Mouse (Mus musculus): ENCODE measurements around the gene Fbxo3. TPM values are rescaled to one million over a fixed set of nuclear protein-coding genes. Genes with fewer than 3 reads are reported as not detected.
A peak's percentile ranks its signal among the peaks of the same experiment; 100 is the strongest.
"Not testable (repeated sequence)": the region's sequence is repeated elsewhere in the genome, so short reads cannot be mapped to it uniquely, and the experiment has no call there.

The Fbxo3 gene
- polyA plus RNA-seq, 1 experiment = 41.1 TPM

DNA sequence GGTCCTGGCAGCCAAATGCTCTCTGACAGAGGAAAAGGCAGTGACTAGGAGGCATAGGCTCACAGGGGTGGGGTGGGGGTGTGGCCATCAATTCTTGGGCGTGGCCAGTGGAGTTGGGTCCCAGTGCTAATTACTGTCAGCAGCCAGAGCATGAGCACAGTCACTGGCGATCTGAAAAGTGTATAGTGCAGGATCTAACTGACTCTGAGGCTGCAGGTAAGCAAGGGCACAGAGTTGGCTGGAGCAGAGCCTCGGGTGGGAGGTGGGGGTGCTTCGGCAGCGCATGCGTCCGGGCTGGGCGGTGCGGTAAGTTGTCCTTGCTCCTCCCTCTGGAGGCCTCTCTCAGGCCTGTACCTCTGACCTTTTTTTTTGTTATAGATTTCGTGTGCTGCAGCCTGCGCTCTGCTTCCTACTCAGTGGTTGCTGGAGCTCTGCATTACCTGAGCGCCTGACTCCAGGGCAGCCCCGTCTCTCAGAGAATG, 42.2 kb downstream of the Fbxo3 start, which contains the start of gene Cd59b:
Gene Cd59b (plus strand): TSS at position 146 of the 482 bp plus-strand sequence.
- H3K27ac ChIP-seq (ENCODE audit: insufficient read depth, low read length) = peak within 1 kb of the TSS; percentile 85
- H3K27me3 ChIP-seq (ENCODE audit: control insufficient read depth, insufficient read depth, low read length, poor library complexity, severe bottlenecking) = no peaks in the 10 kb centered on the region
- peak within 1 kb of the TSS; percentile 55 for H3K9ac ChIP-seq (ENCODE audit: low read depth, poor library complexity, severe bottlenecking)
- peak within 1 kb of the TSS; percentile 78 for H3K4me3 ChIP-seq (ENCODE audit: low read depth, low read length)
- no peaks in the 10 kb centered on the region for H3K36me3 ChIP-seq (ENCODE audit: control insufficient read depth, insufficient read depth, low read length, poor library complexity, severe bottlenecking)
- H3K4me1 ChIP-seq (ENCODE audit: control insufficient read depth, insufficient read depth, low read length) = no peaks in the 10 kb centered on the region
- TF ChIP-seq EP300 (IDR thresholded peaks at IDR 0.05; ENCODE audit: insufficient read depth, low read depth, low read length) = no peak
- TF ChIP-seq POLR2A (IDR thresholded peaks at IDR 0.05; ENCODE audit: insufficient read depth, low read length) = peak; percentile 27
- no peak for TF ChIP-seq CTCF (IDR thresholded peaks at IDR 0.05; ENCODE audit: low read depth, low read length)
- H3K9me3 ChIP-seq (replicated peaks; ENCODE audit: control insufficient read depth, insufficient read depth, low read length, poor library complexity, severe bottlenecking) = no peaks in the 10 kb centered on the region

DNA sequence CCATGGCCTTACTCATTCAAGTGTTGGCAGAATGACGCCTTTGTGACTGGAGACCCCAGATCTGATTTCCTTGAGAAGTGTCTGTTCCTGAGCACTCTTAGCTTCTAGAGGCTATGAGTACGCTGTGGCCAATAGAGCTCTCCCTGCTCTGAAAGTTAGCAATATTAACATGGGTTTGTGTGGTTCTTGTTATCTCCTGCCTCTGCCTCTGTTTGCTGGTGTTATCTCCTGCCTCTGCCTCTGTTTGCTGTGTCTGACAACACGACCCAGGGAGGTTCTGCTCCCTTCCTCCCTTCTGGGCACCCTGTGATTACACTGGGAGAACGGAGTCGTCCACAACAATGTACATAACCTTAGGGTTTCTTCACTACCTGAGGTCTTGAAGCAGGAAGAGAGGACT, 50.8 kb downstream of the Fbxo3 start:
- not testable (repeated sequence) for H3K36me3 ChIP-seq (ENCODE audit: control insufficient read depth, insufficient read depth, low read length, poor library complexity, severe bottlenecking); H3K27me3 ChIP-seq (ENCODE audit: control insufficient read depth, insufficient read depth, low read length, poor library complexity, severe bottlenecking); H3K27ac ChIP-seq (ENCODE audit: insufficient read depth, low read length); H3K4me3 ChIP-seq (ENCODE audit: low read depth, low read length); H3K9ac ChIP-seq (ENCODE audit: low read depth, poor library complexity, severe bottlenecking); H3K9me3 ChIP-seq (replicated peaks; ENCODE audit: control insufficient read depth, insufficient read depth, low read length, poor library complexity, severe bottlenecking); H3K4me1 ChIP-seq (ENCODE audit: control insufficient read depth, insufficient read depth, low read length)

DNA sequence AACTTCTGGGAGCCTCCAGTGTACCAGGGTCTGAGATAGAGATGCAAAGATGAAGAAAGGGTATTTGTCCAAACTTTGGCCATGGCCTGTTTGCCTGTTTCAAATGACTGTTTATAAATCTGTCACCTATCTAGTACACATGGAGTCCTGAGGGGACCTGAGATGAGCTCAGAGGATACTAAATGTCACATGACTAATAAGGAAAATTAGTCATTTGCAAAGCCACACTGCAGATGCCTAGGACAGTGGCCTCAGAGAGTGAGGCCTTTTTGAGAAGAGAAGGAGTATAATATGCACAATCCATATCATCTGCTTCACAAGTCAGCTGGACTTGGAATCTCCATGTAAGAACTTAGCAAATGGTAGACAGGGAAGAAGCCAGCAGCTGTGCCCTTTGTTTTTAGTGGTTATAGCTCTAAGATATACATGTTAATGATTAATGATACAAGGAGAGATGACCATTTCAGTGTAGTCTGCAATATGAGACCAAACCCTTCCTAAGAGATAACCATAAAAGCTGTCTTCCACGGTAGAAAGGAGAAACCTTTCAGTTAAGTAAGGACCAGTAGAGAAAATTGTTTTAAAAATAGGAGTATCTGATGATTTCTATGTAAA, 54.0 kb downstream of the Fbxo3 start:
- H3K9me3 ChIP-seq (replicated peaks; ENCODE audit: control insufficient read depth, insufficient read depth, low read length, poor library complexity, severe bottlenecking); H3K4me1 ChIP-seq (ENCODE audit: control insufficient read depth, insufficient read depth, low read length); H3K36me3 ChIP-seq (ENCODE audit: control insufficient read depth, insufficient read depth, low read length, poor library complexity, severe bottlenecking); H3K9ac ChIP-seq (ENCODE audit: low read depth, poor library complexity, severe bottlenecking); H3K27me3 ChIP-seq (ENCODE audit: control insufficient read depth, insufficient read depth, low read length, poor library complexity, severe bottlenecking); H3K4me3 ChIP-seq (ENCODE audit: low read depth, low read length); H3K27ac ChIP-seq (ENCODE audit: insufficient read depth, low read length): not testable (repeated sequence)

DNA sequence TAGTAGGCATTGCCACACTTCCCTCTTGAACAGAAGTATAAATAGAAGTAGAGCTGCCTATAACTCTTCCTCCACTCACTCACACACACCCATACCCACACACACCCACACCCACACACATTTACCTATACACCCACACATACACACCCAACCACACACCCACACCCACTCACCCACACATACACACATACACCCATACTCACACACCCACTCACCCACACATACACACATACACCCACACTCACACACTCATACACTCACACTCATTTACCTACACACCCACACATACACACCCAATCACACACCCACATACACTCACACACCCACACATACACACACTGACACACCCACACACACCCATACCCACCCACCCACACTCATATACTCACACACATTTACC, 55.0 kb downstream of the Fbxo3 start:
- Histone ChIP-seq H3K36me3 (ENCODE audit: control insufficient read depth, insufficient read depth, low read length, poor library complexity, severe bottlenecking) (no peaks in the 10 kb centered on the region), H3K4me3 (ENCODE audit: low read depth, low read length) (no peak overlapping the region), H3K27me3 (ENCODE audit: control insufficient read depth, insufficient read depth, low read length, poor library complexity, severe bottlenecking) (no peaks in the 10 kb centered on the region), H3K9me3 (replicated peaks; ENCODE audit: control insufficient read depth, insufficient read depth, low read length, poor library complexity, severe bottlenecking) (no peaks in the 10 kb centered on the region), H3K27ac (ENCODE audit: insufficient read depth, low read length) (no peak overlapping the region), H3K4me1 (ENCODE audit: control insufficient read depth, insufficient read depth, low read length) (no peaks in the 10 kb centered on the region), H3K9ac (ENCODE audit: low read depth, poor library complexity, severe bottlenecking) (no peak overlapping the region)
- TF ChIP-seq CTCF (IDR thresholded peaks at IDR 0.05; ENCODE audit: low read depth, low read length) (no peak), POLR2A (IDR thresholded peaks at IDR 0.05; ENCODE audit: insufficient read depth, low read length) (no peak), EP300 (IDR thresholded peaks at IDR 0.05; ENCODE audit: insufficient read depth, low read depth, low read length) (no peak)

DNA sequence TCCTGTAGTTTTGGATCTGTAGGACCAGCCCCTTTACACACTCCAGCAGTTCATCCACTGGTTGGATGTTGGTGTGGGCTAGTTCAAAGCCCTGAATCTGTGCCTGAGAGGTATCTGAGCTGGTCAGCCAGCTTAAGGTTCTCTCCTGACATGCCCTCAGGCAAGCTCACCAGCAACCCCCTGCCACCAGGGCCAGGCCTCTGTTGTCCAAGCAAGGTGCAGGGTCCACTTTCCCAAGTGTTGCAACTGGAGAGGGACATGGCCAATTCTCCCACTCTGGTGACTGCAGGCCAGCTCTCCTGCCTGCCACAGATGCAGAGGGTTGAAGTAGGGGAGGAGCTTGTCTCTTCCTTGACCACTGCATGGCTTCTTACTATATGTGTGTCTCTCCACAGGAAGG, 56.5 kb downstream of the Fbxo3 start:
- H3K4me3 ChIP-seq (ENCODE audit: low read depth, low read length); H3K27me3 ChIP-seq (ENCODE audit: control insufficient read depth, insufficient read depth, low read length, poor library complexity, severe bottlenecking); H3K9ac ChIP-seq (ENCODE audit: low read depth, poor library complexity, severe bottlenecking); H3K27ac ChIP-seq (ENCODE audit: insufficient read depth, low read length); H3K9me3 ChIP-seq (replicated peaks; ENCODE audit: control insufficient read depth, insufficient read depth, low read length, poor library complexity, severe bottlenecking); H3K36me3 ChIP-seq (ENCODE audit: control insufficient read depth, insufficient read depth, low read length, poor library complexity, severe bottlenecking); H3K4me1 ChIP-seq (ENCODE audit: control insufficient read depth, insufficient read depth, low read length): not testable (repeated sequence)

DNA sequence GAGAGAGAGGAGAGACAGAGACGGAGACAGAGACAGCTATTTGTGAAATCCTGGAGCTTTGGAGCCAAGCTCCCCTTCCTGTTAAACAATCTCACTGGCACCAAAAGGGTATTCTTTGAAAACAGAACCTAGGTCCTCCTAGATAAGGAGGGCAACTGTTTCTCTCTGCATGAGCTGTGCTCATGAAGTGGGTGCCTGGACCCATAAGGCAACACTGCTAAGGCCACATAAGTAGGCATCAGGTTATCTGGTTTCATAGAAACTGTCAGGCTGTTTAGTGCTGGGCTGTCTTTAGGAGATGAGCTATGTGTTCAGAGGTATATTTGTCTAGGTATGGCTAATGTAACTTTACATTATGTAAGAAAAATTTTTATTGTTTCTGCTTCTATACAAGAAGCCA, 60.0 kb downstream of the Fbxo3 start:
- H3K27ac ChIP-seq (ENCODE audit: insufficient read depth, low read length); H3K9ac ChIP-seq (ENCODE audit: low read depth, poor library complexity, severe bottlenecking); H3K4me3 ChIP-seq (ENCODE audit: low read depth, low read length); H3K9me3 ChIP-seq (replicated peaks; ENCODE audit: control insufficient read depth, insufficient read depth, low read length, poor library complexity, severe bottlenecking); H3K27me3 ChIP-seq (ENCODE audit: control insufficient read depth, insufficient read depth, low read length, poor library complexity, severe bottlenecking); H3K36me3 ChIP-seq (ENCODE audit: control insufficient read depth, insufficient read depth, low read length, poor library complexity, severe bottlenecking); H3K4me1 ChIP-seq (ENCODE audit: control insufficient read depth, insufficient read depth, low read length): not testable (repeated sequence)

DNA sequence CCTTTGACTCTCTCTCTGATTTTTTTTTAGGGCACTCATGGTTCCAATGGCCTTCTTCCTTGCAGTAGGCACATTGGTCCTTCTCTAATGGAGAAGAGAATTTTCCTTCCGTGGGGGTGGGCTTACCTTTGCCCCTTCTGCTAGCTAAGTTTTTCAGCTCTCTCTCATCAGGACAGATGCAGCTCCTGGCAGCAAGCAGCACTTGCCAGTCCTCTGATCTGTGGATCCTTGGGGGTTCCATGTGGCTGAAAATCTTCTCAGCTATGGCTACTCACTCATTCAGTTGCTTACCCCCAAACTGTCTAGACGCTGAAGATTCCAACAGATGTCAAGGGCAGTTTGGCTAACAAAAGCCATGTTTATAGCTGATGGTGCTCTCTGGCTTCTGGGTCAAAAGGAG, 65.8 kb downstream of the Fbxo3 start:
- Histone ChIP-seq H3K4me3 (ENCODE audit: low read depth, low read length) (no peak overlapping the region), H3K9ac (ENCODE audit: low read depth, poor library complexity, severe bottlenecking) (no peak overlapping the region), H3K4me1 (ENCODE audit: control insufficient read depth, insufficient read depth, low read length) (no peaks in the 10 kb centered on the region), H3K36me3 (ENCODE audit: control insufficient read depth, insufficient read depth, low read length, poor library complexity, severe bottlenecking) (no peaks in the 10 kb centered on the region), H3K27ac (ENCODE audit: insufficient read depth, low read length) (no peak overlapping the region), H3K9me3 (replicated peaks; ENCODE audit: control insufficient read depth, insufficient read depth, low read length, poor library complexity, severe bottlenecking) (peaks cover 9% of the 10 kb centered on the region), H3K27me3 (ENCODE audit: control insufficient read depth, insufficient read depth, low read length, poor library complexity, severe bottlenecking) (no peaks in the 10 kb centered on the region)
- TF ChIP-seq CTCF (IDR thresholded peaks at IDR 0.05; ENCODE audit: low read depth, low read length) = no peak
- no peak for TF ChIP-seq EP300 (IDR thresholded peaks at IDR 0.05; ENCODE audit: insufficient read depth, low read depth, low read length)
- TF ChIP-seq POLR2A (IDR thresholded peaks at IDR 0.05; ENCODE audit: insufficient read depth, low read length) = no peak

Measured in ES-Bruce4 (cell line).